Mouse (Mus musculus) granulocyte monocyte progenitor cell, adult 5-6 weeks (primary cell): ENCODE measurements around the gene Cfdp1. TPM values are rescaled to one million over a fixed set of nuclear protein-coding genes. Genes with fewer than 3 reads are reported as not detected.
A peak's percentile ranks its signal among the peaks of the same experiment; 100 is the strongest.

Source experiments
- ATAC-seq: replicated peaks from 2 replicates; pipeline ENCODE4 v1.8.0; 2016; ENCODE audit warnings: mild to moderate bottlenecking, moderate TSS enrichment, inconsistent platforms; ENCODE audit not compliant: poor library complexity, severe bottlenecking
- total RNA-seq, 2 experiments: library from RNA; stranded (forward) in 1 of 2; stranded (reverse) in 1 of 2; fragments of 200-712, 200-1000 nt in 1 of 2; fragments of >200 nt in 1 of 2; fragmentation: Nextera tagmentation in 1 of 2; gene quantifications; 2 replicates each; pipeline ENCODE4 v1.2.3; 2014 to 2017

The Cfdp1 gene
- total RNA-seq, 2 experiments from 2014 or later: 92.7 to 217 TPM

DNA sequence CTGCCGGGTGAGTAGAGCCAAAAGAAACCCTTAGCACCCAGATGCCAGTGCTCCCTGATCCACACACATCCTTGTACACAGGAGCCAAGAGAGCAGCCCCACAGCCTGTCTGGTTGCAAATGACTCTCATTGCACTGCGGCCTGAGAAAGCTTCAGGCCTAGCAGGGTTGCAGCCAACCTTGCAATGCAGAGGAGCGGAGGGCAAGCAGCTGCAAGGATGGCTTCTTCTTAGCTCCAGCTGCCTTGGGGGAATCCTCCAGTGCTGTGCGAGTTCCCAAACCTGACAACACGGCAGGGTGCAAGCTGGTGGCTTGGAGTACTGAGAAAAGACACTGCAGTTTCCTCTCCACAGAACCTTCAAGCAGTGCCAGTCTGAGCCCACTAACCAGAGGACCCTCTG, 125.6 kb downstream of the Cfdp1 start:
- ATAC-seq: no peak

DNA sequence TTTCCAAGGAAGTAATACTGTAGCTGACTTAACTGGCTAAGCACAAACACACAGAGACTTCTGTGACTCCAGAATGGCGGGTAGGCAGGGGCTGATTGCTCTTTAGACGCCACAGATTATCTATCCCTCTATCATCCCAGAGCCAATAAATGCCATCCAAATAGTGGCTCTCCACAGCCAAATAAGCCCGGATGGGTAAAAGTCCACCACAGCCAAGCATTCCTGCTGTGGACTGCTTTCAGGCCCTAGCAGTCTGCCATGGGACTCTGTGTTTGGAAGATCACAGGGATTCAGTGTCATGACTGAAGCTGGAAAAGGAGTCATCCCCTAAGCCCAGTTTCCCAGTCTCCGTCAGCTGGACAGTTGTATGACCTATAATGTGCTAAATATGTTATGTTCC, 126.5 kb downstream of the Cfdp1 start:
- ATAC-seq: no peak

DNA sequence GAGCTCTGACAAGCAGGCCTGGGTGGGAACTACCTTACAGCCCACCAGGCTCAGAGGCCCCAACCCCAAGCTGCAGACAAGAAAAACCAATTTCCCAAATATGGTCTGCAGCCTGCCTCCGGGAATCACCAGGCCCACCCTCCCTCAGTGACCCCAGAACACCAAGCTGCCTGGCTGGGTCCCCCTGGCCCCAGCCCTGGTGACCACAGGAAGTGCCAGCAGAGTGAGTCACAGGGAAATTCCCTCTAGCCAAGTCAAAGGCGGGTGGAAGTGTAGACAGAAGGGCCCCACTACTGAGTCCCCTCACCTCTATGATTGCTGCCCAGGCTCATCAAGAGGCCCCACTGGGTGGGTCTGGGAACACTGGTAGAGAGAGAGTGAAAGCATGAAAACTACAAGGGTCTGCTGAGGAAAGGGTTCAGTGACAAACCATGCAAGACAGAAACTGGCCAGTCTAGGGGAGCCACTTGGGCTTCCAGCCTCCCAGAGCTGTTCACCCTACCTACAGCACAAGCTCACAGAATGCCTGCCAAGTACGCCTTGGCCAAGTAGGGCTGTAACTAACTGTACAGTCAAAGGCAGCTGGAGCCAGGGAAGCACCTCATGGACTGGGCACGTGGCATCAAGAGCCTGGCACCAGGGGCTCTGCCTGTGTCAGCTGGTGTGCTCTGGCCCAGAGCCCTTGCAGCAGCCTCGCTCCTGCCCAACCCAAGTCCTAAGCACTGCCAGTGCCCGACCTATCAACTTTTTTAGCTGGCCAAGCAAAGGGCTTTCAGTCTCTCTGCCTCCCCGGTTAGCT, 127.8 kb downstream of the Cfdp1 start:
- peak; percentile 81 for ATAC-seq

- ATAC-seq: no peak
These were observed 128.8 kb downstream of the Cfdp1 start for GRCm38 (mm10) chr8:111725341-111725740.

DNA sequence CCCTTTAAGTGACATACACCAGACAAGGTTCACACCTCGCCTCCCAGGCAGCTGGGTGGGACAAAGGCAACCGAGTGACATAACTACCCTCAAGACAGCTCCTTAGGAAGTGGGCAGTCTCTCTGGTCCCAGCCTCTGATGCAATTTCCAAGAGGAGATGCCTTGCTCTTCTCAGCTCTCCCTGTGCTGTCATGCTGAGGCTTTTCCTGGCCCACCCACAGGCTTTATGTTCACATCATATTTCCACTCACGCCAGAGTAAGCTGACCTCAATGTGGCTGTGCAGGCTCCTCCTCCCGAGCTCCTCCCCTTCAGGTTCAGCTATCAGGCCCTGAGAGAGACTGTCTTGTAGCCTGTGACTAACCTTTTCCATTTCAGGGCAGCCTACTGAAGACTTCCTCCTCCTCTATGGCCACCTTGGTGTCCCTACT, 134.0 kb downstream of the Cfdp1 start:
- peak; percentile 57 for ATAC-seq

GRCm38 (mm10) chr8:111718937-111719336, 135.2 kb downstream of the Cfdp1 start:
- ATAC-seq: no peak

Other genes with a start within 250 kb of the Cfdp1 start
- gene Ldhd, start 223.9 kb downstream of the Cfdp1 start, total RNA-seq (2014; fragmentation: Nextera tagmentation): not detected in 2 replicates
- gene Ldhd, start 223.9 kb downstream of the Cfdp1 start, total RNA-seq (2017): not detected in 2 replicates
- 14.9 and 23.6 TPM in 2 replicates for gene Zfp1, start 210.9 kb downstream of the Cfdp1 start, total RNA-seq (2014; fragmentation: Nextera tagmentation)
- 10.9 and 11.2 TPM in 2 replicates for gene Zfp1, start 210.9 kb downstream of the Cfdp1 start, total RNA-seq (2017)
- gene Ctrb1, start 163.3 kb downstream of the Cfdp1 start, total RNA-seq (2014; fragmentation: Nextera tagmentation): not detected in 2 replicates
- gene Ctrb1, start 163.3 kb downstream of the Cfdp1 start, total RNA-seq (2017): not detected in 2 replicates
- gene Bcar1, start 110.5 kb downstream of the Cfdp1 start, total RNA-seq (2014; fragmentation: Nextera tagmentation): not detected in 2 replicates
- gene Bcar1, start 110.5 kb downstream of the Cfdp1 start, total RNA-seq (2017): not detected in 2 replicates
- gene Tmem170, start 22.5 kb upstream of the Cfdp1 start, total RNA-seq (2014; fragmentation: Nextera tagmentation): 0.62 and 2.0 TPM in 2 replicates
- 0.05 and 0.73 TPM in 2 replicates for gene Tmem170, start 22.5 kb upstream of the Cfdp1 start, total RNA-seq (2017)
- gene Chst5, start 56.2 kb upstream of the Cfdp1 start, total RNA-seq (2014; fragmentation: Nextera tagmentation): not detected in 2 replicates
- not detected in 2 replicates for gene Chst5, start 56.2 kb upstream of the Cfdp1 start, total RNA-seq (2017)
- gene Tmem231, start 79.6 kb upstream of the Cfdp1 start, total RNA-seq (2014; fragmentation: Nextera tagmentation): not detected in 2 replicates
- gene Tmem231, start 79.6 kb upstream of the Cfdp1 start, total RNA-seq (2017): not detected in 2 replicates
- 54.4 and 78.4 TPM in 2 replicates for gene Gabarapl2, start 86.4 kb upstream of the Cfdp1 start, total RNA-seq (2014; fragmentation: Nextera tagmentation)
- gene Gabarapl2, start 86.4 kb upstream of the Cfdp1 start, total RNA-seq (2017): 23.3 and 26.8 TPM in 2 replicates
- 8.5 and 12.7 TPM in 2 replicates for gene Adat1, start 138.0 kb upstream of the Cfdp1 start, total RNA-seq (2014; fragmentation: Nextera tagmentation)
- 5.7 and 6.1 TPM in 2 replicates for gene Adat1, start 138.0 kb upstream of the Cfdp1 start, total RNA-seq (2017)
- 164 and 178 TPM in 2 replicates for gene Kars, start 157.0 kb upstream of the Cfdp1 start, total RNA-seq (2014; fragmentation: Nextera tagmentation)
- gene Kars, start 157.0 kb upstream of the Cfdp1 start, total RNA-seq (2017): 186 and 197 TPM in 2 replicates
- gene Terf2ip, start 157.1 kb upstream of the Cfdp1 start, total RNA-seq (2014; fragmentation: Nextera tagmentation): 4.1 and 10.8 TPM in 2 replicates
- gene Terf2ip, start 157.1 kb upstream of the Cfdp1 start, total RNA-seq (2017): 9.4 and 14.6 TPM in 2 replicates
- gene Gm6793, start 160.7 kb upstream of the Cfdp1 start, total RNA-seq (2014; fragmentation: Nextera tagmentation): 0.21 and 0.26 TPM in 2 replicates
- 0.26 TPM in 1 of 2 replicates, not detected in the other for gene Gm6793, start 160.7 kb upstream of the Cfdp1 start, total RNA-seq (2017)